ENCODE assay signal across 12 mouse cellular contexts in the genomic region with DNA sequence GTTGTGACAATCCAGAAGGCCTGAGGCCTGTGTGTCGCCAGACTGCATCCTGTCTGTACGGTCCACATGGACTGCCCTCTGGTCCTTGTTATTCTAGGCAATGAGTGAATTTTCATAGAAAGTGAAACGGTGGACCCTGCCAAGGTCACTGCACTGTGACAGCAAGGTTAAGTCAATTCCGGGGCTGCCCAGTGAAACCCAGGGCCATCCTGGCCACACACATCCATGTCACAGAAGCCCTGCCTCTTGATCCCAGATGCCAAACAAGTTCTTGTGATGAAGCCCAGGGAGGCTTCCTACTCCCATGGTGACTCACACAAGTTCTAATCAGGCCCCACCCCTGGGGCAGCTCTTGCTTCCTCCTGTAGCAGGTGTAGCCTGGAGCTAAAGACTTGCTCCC. TPM values are rescaled to one million over a fixed set of nuclear protein-coding genes. Genes with fewer than 3 reads are reported as not detected.
DNase-seq lines count a peak whose midpoint lies in the region; ATAC-seq and TF ChIP-seq lines count a peak whose summit lies in the region.
"Had no signal": no experiment of that assay in that cellular context is flagged by ENCODE, and none has a peak within 500 bp of the region (broad histone marks: within the 10 kb centered on the region; RNA-seq: fewer than 3 reads in every experiment).

No protein-coding gene starts in this region.

- H3K9ac ChIP-seq in ES-Bruce4 (ENCODE audit: low read depth, poor library complexity, severe bottlenecking), result no peak overlapping the region
- H3K9ac ChIP-seq in liver, postnatal 0 days (replicated peaks), result no peak overlapping the region
- H3K9ac ChIP-seq: heart, embryonic 12.5 days had no signal

- peak overlapping the region; percentile 10; the same call in 1 of the 2 replicates for H3K27ac ChIP-seq in ES-Bruce4 (ENCODE audit: insufficient read depth, low read length)
- H3K27ac ChIP-seq in liver, postnatal 0 days (ENCODE audit: low read depth), result peak overlapping the region; percentile 89
- H3K27ac ChIP-seq: gastrocnemius, adult 2 months; hindbrain, embryonic 10.5 days had no signal

- no peak for TF ChIP-seq POLR2A in ES-Bruce4 (IDR thresholded peaks at IDR 0.05; ENCODE audit: insufficient read depth, low read length)

- H3K4me3 ChIP-seq in ES-Bruce4 (ENCODE audit: low read depth, low read length), result no peak overlapping the region
- H3K4me3 ChIP-seq in liver, postnatal 0 days (ENCODE audit: low read depth, low read length), result no peak overlapping the region
- H3K4me3 ChIP-seq: gastrocnemius, adult 2 months; heart, embryonic 12.5 days; hindbrain, embryonic 10.5 days had no signal

- no peak for TF ChIP-seq CTCF in ES-Bruce4 (IDR thresholded peaks at IDR 0.05; ENCODE audit: low read depth, low read length)
- no peak for TF ChIP-seq CTCF in liver, postnatal 0 days (IDR thresholded peaks at IDR 0.05; ENCODE audit: low read depth)

- no peak overlapping the region for H3K4me2 ChIP-seq in liver, postnatal 0 days (ENCODE audit: low read depth, low read length)
- H3K4me2 ChIP-seq: heart, embryonic 12.5 days had no signal

- peaks cover 15% of the 10 kb centered on the region for H3K4me1 ChIP-seq in ES-Bruce4 (ENCODE audit: control insufficient read depth, insufficient read depth, low read length)
- peaks cover 7% of the 10 kb centered on the region for H3K4me1 ChIP-seq in liver, postnatal 0 days (ENCODE audit: insufficient read depth)

- peak; percentile 85 for ATAC-seq in liver, postnatal 0 days

- DNase-seq in heart, adult 11 months, result peak; percentile 89
- no peak for DNase-seq in heart, adult 18-20 months
- DNase-seq in adrenal gland, postnatal 25 days, result peak; percentile 20
- peak; percentile 64 for DNase-seq in liver, postnatal 0 days
- no peak for DNase-seq in cerebellum, adult 8-10 months
- no peak for DNase-seq in ovary, postnatal 36 days (ENCODE audit: low spot score)
- DNase-seq in embryo, embryonic 9.5 days (ENCODE audit: extremely low spot score), result no peak
- DNase-seq: gastrocnemius, adult 2 months; lung, adult 18-20 months had no signal

- no peaks in the 10 kb centered on the region for H3K27me3 ChIP-seq in ES-Bruce4 (ENCODE audit: control insufficient read depth, insufficient read depth, low read length, poor library complexity, severe bottlenecking)
- no peaks in the 10 kb centered on the region for H3K27me3 ChIP-seq in liver, postnatal 0 days (ENCODE audit: insufficient read depth, low read length)
- H3K27me3 ChIP-seq: heart, embryonic 12.5 days had no signal

- no peaks in the 10 kb centered on the region for H3K36me3 ChIP-seq in ES-Bruce4 (ENCODE audit: control insufficient read depth, insufficient read depth, low read length, poor library complexity, severe bottlenecking)
- no peaks in the 10 kb centered on the region for H3K36me3 ChIP-seq in liver, postnatal 0 days (replicated peaks; ENCODE audit: insufficient read depth, low read length)
- H3K36me3 ChIP-seq: heart, embryonic 12.5 days; hindbrain, embryonic 10.5 days had no signal

- WGBS in liver, postnatal 0 days (ENCODE audit: insufficient replicate concordance), result 48% methylated on average over 4 of the region's 4 CpGs

- TF ChIP-seq EP300 in ES-Bruce4 (IDR thresholded peaks at IDR 0.05; ENCODE audit: insufficient read depth, low read depth, low read length), result peak; percentile 13; the same call in 1 of the 2 replicates
- TF ChIP-seq EP300 in liver, postnatal 0 days (IDR thresholded peaks at IDR 0.05; ENCODE audit: low read depth), result no peak

- H3K9me3 ChIP-seq in ES-Bruce4 (replicated peaks; ENCODE audit: control insufficient read depth, insufficient read depth, low read length, poor library complexity, severe bottlenecking), result no peaks in the 10 kb centered on the region
- H3K9me3 ChIP-seq in liver, postnatal 0 days (ENCODE audit: low read length), result no peaks in the 10 kb centered on the region
- H3K9me3 ChIP-seq: heart, embryonic 12.5 days; hindbrain, embryonic 10.5 days had no signal

RNA-seq across cellular contexts. Expression of a gene that starts 35.0 kb away (rescaled TPM):
- total RNA-seq in heart, adult 18-20 months (2021), result 10 to 100 TPM; 15.3 to 15.8 TPM
- 16.5 and 18.0 TPM in 2 replicates for polyA plus RNA-seq in ES-Bruce4 (2011; ENCODE audit: insufficient read depth, insufficient read length, low read depth, missing spikeins)
- 39.0 and 44.0 TPM in 2 replicates for total RNA-seq in adrenal gland, postnatal 25 days (2021)
- polyA plus RNA-seq in liver, postnatal 0 days (2015; fragmentation: Nextera tagmentation; extraction: Ambion mirVana), result 31.2 and 32.9 TPM in 2 replicates

RNA-seq across cellular contexts. Expression of a gene that starts 51.6 kb away (rescaled TPM):
- total RNA-seq in heart, adult 18-20 months (2021), result 1 to 10 TPM in 1 of 2 experiments, under 1 TPM in 1; 0.57 to 1.1 TPM
- polyA plus RNA-seq in ES-Bruce4 (2011; ENCODE audit: insufficient read depth, insufficient read length, low read depth, missing spikeins), result 105 and 112 TPM in 2 replicates
- 4.2 and 4.4 TPM in 2 replicates for total RNA-seq in adrenal gland, postnatal 25 days (2021)
- polyA plus RNA-seq in liver, postnatal 0 days (2015; fragmentation: Nextera tagmentation; extraction: Ambion mirVana), result 4.8 and 5.3 TPM in 2 replicates

Comparison
In these comparisons a context has a peak if more than half of its experiments do, and no peak if none do; other contexts are left out.
1. DNase-seq: peak in heart, adult 11 months (single experiment), adrenal gland, postnatal 25 days (single experiment) and liver, postnatal 0 days (single experiment); none in heart, adult 18-20 months (0 of 2), cerebellum, adult 8-10 months (single experiment), ovary, postnatal 36 days (single experiment) and embryo, embryonic 9.5 days (single experiment).